Mouse (Mus musculus): ENCODE results near the gene 4930518I15Rik.
"Not testable (repeated sequence)": the region's sequence is repeated elsewhere in the genome, so short reads cannot be mapped to it uniquely, and the experiment has no call there.

The 4930518I15Rik gene

GRCm38 (mm10) chr2:156877726-156878125, 20.0 kb upstream of the 4930518I15Rik start:
- no peak for DNase-seq (ENCODE audit: low spot score in 2 of 2)

- no peak for DNase-seq (ENCODE audit: low spot score in 2 of 2)
Observed at GRCm38 (mm10) chr2:156874760-156875510, 17.2 kb upstream of the 4930518I15Rik start.

GRCm38 (mm10) chr2:156874047-156874759, 16.5 kb upstream of the 4930518I15Rik start:
- DNase-seq (ENCODE audit: low spot score in 2 of 2), result no peak

GRCm38 (mm10) chr2:156873629-156874028, 15.9 kb upstream of the 4930518I15Rik start:
- DNase-seq (ENCODE audit: low spot score in 2 of 2), result peak; percentile 12 to 17

GRCm38 (mm10) chr2:156870519-156870918, 12.8 kb upstream of the 4930518I15Rik start:
- peak in 1 of 2 experiments; percentile 56 for DNase-seq (ENCODE audit: low spot score in 2 of 2)

GRCm38 (mm10) chr2:156869554-156869953, 11.8 kb upstream of the 4930518I15Rik start:
- no peak for DNase-seq (ENCODE audit: low spot score in 2 of 2)

GRCm38 (mm10) chr2:156868994-156869393, 11.2 kb upstream of the 4930518I15Rik start:
- DNase-seq (ENCODE audit: low spot score in 2 of 2), result peak in 1 of 2 experiments; percentile 58

GRCm38 (mm10) chr2:156864481-156864880, 6.7 kb upstream of the 4930518I15Rik start:
- DNase-seq (ENCODE audit: low spot score in 2 of 2), result no peak

GRCm38 (mm10) chr2:156863487-156864160, 5.9 kb upstream of the 4930518I15Rik start:
- peak; percentile 42 to 77 for DNase-seq (ENCODE audit: low spot score in 2 of 2)

- peak; percentile 95 to 97 for DNase-seq (ENCODE audit: low spot score in 2 of 2)
Observed at GRCm38 (mm10) chr2:156862772-156863486, 5.2 kb upstream of the 4930518I15Rik start, which contains the start of gene Rab5if. Gene Rab5if (plus strand): TSS chr2:156863128.

- DNase-seq (ENCODE audit: low spot score in 2 of 2), result peak; percentile 16 to 23
Observed at GRCm38 (mm10) chr2:156862041-156862717, 4.4 kb upstream of the 4930518I15Rik start.

- DNase-seq (ENCODE audit: low spot score in 2 of 2), result no peak
Observed at GRCm38 (mm10) chr2:156858671-156859070, 925 bp upstream of the 4930518I15Rik start.

- DNase-seq (ENCODE audit: low spot score in 2 of 2), result no peak
Observed at GRCm38 (mm10) chr2:156857385-156857791, 358 bp downstream of the 4930518I15Rik start.

GRCm38 (mm10) chr2:156856311-156856710, 1.4 kb downstream of the 4930518I15Rik start:
- DNase-seq (ENCODE audit: low spot score in 2 of 2), result no peak

GRCm38 (mm10) chr2:156853999-156854771, 3.6 kb downstream of the 4930518I15Rik start:
- peak; percentile 17 to 29 for DNase-seq (ENCODE audit: low spot score in 2 of 2)

- not testable (repeated sequence) for DNase-seq (ENCODE audit: low spot score in 2 of 2)
Observed at GRCm38 (mm10) chr2:156853584-156853983, 4.2 kb downstream of the 4930518I15Rik start.

- DNase-seq (ENCODE audit: low spot score in 2 of 2), result no peak
Observed at GRCm38 (mm10) chr2:156850505-156850904, 7.2 kb downstream of the 4930518I15Rik start.

- no peak for DNase-seq (ENCODE audit: low spot score in 2 of 2)
Observed at GRCm38 (mm10) chr2:156848526-156849182, 9.1 kb downstream of the 4930518I15Rik start.

- no peak for DNase-seq (ENCODE audit: low spot score in 2 of 2)
Observed at GRCm38 (mm10) chr2:156847653-156848052, 10.1 kb downstream of the 4930518I15Rik start.

- no peak for DNase-seq (ENCODE audit: low spot score in 2 of 2)
Observed at GRCm38 (mm10) chr2:156844715-156845114, 13.0 kb downstream of the 4930518I15Rik start.
